Mouse (Mus musculus) kidney, postnatal 4 days (tissue): ENCODE results near the gene Ggn.

Experiments
- DNase-seq, 2 experiments: peaks; one replicate each; pipeline ENCODE4 v3.0.0; 2021; ENCODE audit warnings: mixed read lengths in 2 of 2

The Ggn gene

DNA sequence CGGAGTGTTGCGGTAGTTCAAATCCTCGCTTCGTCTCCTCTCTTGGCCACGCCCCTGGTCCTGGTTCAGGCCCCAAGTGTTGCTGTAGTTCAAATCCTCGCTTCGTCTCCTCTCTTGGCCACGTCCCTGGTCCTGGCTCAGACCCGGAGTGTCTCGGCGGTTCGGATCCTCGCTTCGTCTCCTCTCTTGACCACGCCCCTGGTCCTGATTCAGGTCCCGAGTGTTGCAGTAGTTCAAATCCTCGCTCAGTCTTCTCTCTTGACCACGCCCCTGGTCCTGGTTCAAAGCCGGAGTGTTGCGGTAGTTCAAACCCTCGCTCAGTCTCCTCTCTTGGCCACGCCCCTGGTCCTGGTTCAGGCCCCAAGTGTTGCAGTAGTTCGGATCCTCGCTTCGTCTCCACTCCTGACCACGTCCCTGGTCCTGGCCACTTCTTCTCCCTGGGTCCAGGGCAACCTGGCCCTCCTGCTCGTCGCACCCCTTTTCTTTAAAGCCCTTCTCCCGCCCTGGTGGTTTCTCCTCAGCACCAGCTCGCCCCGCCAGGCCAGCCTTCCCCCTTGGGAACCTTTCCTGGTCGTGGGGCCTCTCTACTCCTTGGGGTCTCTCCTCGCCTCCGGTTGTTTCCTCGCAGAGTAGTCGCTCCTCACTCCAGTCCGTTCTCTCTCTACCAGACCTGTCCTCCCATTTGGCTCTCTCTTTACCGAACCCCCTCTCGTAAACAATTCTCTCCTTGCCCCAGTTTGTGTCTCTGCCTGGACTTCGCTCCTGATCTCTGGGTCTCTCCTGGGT is 43.0 kb downstream of the Ggn start:
- peak in 1 of 2 experiments; percentile 4 for DNase-seq

DNA sequence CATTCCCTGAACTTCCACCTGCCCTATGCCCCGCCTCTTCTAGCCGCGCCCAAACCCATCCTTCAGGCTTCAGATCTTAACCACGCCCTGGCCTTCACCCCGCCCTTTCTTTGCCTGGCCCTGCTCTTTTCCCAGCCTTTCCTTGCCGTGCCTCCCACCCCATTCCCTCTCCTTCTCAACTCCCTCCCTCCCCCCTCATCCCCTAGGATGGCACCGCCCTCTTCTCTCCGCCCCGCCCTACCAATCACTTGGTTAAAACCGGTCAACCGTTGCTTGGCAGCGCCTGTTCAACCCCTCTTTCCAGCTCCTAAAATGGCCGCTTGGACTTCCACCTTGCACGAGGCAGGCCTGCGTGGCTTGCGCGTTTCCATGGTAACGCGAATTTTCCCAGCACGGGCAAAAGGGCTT is 43.7 kb downstream of the Ggn start, which contains the start of gene Catsperg1:
Catsperg1 (minus strand) TSS at position 361 of the 408 bp plus-strand sequence.
- peak; percentile 62 to 78 for DNase-seq

DNA sequence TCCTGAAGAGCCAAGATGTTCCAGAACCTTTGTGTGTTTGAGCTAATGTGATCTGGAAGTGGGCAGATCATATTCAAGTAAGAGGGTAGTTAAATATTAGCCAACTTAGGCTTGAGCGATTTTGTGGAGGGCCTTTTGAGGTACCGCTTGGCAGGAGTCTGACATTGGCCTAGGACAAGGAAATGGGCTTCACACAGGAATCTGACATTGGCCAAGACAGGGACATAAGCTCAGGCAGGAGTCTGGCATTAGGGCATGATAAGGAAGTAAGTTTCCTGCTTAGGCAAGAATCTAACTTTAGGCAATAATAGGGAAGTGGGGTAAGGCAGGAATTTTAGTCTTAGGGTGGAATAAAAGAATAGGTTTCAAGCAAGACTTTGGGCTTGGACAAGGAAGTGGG is 44.2 kb downstream of the Ggn start:
- DNase-seq, result peak in 1 of 2 experiments; percentile 12

DNA sequence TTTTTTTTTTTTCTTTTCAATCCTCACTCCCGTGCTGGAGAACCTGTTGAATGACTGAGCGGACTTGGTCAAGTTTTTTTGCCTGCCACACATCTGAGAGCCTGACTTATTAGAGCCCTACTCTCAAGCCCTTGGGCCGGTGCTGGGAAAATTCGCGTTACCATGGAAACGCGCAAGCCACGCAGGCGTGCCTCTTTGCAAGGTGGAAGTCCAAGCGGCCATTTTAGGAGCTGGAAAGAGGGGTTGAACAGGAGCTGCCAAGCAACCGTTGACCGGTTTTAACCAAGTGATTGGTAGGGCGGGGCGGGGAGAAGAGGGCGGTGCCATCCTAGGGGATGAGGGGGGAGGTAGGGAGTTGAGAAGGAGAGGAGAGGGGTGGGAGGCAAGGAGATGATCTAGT is 44.8 kb downstream of the Ggn start:
- DNase-seq, result peak in 1 of 2 experiments; percentile 7
